Mouse (Mus musculus) intestine, embryonic 14.5 days (tissue): ENCODE measurements at regions not wholly inside any gene's neighbourhood (a gene's known extent, or its start where the extent isn't known, plus 50 kb on each side); places are given as distances from the start of the nearest gene placed in this dataset.

Experiments
- ATAC-seq: fragments of 200-750 bp; cut with Nextera tagmentation; replicated peaks from 2 replicates; pipeline ENCODE4 v1.8.0; 2017; ENCODE audit warnings: low read depth, moderate number of reproducible peaks, moderate TSS enrichment, moderate library complexity; ENCODE audit not compliant: low FRiP score, low TSS enrichment
- DNase-seq: peaks from one replicate; pipeline ENCODE4 v3.0.0-alpha.2; 2018; ENCODE audit warnings: low spot score
- H3K27ac ChIP-seq: fragments of 300-500 bp; sonication (generic); 2 replicates; pipeline ENCODE4 v1.5.1; 2014; ENCODE audit warnings: low read depth, mild to moderate bottlenecking, control low read depth
- H3K27me3 ChIP-seq: fragments of 300-500 bp; sonication (generic); replicated peaks from 2 replicates; pipeline ENCODE4 v1.6.1; 2014; ENCODE audit warnings: low read length, control low read depth; ENCODE audit not compliant: control insufficient read depth, insufficient read depth
- H3K36me3 ChIP-seq: fragments of 300-500 bp; sonication (generic); 2 replicates; pipeline ENCODE4 v1.6.1; 2014; ENCODE audit warnings: low read length, control low read depth; ENCODE audit not compliant: control insufficient read depth, insufficient read depth
- H3K4me1 ChIP-seq: fragments of 300-500 bp; sonication (generic); replicated peaks from 2 replicates; pipeline ENCODE4 v1.6.1; 2014; ENCODE audit warnings: low read length, control low read depth, mixed read lengths; ENCODE audit not compliant: control insufficient read depth, insufficient read depth
- H3K4me2 ChIP-seq: fragments of 300-500 bp; sonication (generic); 2 replicates; pipeline ENCODE4 v1.6.1; 2014; ENCODE audit warnings: low read length
- H3K4me3 ChIP-seq: fragments of 300-500 bp; sonication (generic); 2 replicates; pipeline ENCODE4 v1.5.1; 2014; ENCODE audit warnings: low read depth, low read length, control low read depth, mixed read lengths
- H3K9ac ChIP-seq: fragments of 300-500 bp; sonication (generic); 2 replicates; pipeline ENCODE4 v1.6.1; 2014; ENCODE audit warnings: mild to moderate bottlenecking, low read length
- H3K9me3 ChIP-seq: fragments of 300-500 bp; sonication (generic); 2 replicates; pipeline ENCODE4 v1.6.1; 2016; ENCODE audit warnings: low read length, control low read depth; ENCODE audit not compliant: control insufficient read depth
- WGBS: fragments of 180-500 bp; shearing (Covaris S2); extraction: QIAGEN DNeasy Blood & Tissue Kit; methylation state at CpG from one replicate; pipeline ENCODE4 v1.1.7; 2014; 5-methylcytosine and 5-hydroxymethylcytosine counted together

DNA sequence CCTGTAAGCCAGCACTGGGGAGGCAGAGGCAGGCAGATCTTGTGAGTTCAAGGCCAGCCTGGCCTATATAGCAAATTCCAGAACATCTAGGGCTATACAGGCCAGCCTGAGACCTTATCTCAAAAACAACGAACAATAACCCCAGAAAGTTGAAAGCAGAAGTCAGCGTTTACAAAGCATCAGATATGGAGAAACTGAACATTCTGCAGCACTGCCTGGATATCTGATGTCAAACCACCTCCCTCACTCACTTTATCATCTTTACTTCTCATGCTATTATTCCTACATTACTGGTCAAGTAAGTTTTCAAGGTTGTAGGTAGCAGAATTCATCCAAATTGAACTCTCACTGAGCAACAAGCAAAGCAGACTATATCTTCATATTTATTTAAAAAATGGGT, 135.0 kb downstream of the Zfp706 start:
- Histone ChIP-seq H3K4me1 (peaks cover 27% of the 10 kb centered on the region), H3K36me3 (no peaks in the 10 kb centered on the region), H3K4me3 (no peak overlapping the region), H3K4me2 (no peak overlapping the region), H3K9me3 (no peaks in the 10 kb centered on the region), H3K27me3 (no peaks in the 10 kb centered on the region), H3K9ac (no peak overlapping the region), H3K27ac (no peak overlapping the region)
- no peak for ATAC-seq
- DNase-seq = no peak
- 61% methylated on average over 2 of the region's 2 CpGs for WGBS

GRCm38 (mm10) chr15:36870717-36871116, 136.9 kb downstream of the Zfp706 start:
- Histone ChIP-seq H3K4me1 (peaks cover 21% of the 10 kb centered on the region), H3K9ac (no peak overlapping the region), H3K4me3 (no peak overlapping the region), H3K36me3 (no peaks in the 10 kb centered on the region), H3K9me3 (no peaks in the 10 kb centered on the region), H3K4me2 (no peak overlapping the region), H3K27ac (no peak overlapping the region), H3K27me3 (no peaks in the 10 kb centered on the region)
- no peak for DNase-seq
- ATAC-seq = no peak
- 93% methylated on average over 7 of the region's 7 CpGs for WGBS

GRCm38 (mm10) chr15:36870094-36870493, 137.5 kb downstream of the Zfp706 start:
- DNase-seq (no peak), ATAC-seq (no peak)
- no peaks in the 10 kb centered on the region for H3K27me3 ChIP-seq
- no peaks in the 10 kb centered on the region for H3K36me3 ChIP-seq
- H3K4me3 ChIP-seq = no peak overlapping the region
- peaks cover 21% of the 10 kb centered on the region for H3K4me1 ChIP-seq
- H3K9me3 ChIP-seq = no peaks in the 10 kb centered on the region
- 93% methylated on average over 9 of the region's 9 CpGs for WGBS
- no peak overlapping the region for H3K4me2 ChIP-seq
- H3K9ac ChIP-seq = no peak overlapping the region
- H3K27ac ChIP-seq = no peak overlapping the region

DNA sequence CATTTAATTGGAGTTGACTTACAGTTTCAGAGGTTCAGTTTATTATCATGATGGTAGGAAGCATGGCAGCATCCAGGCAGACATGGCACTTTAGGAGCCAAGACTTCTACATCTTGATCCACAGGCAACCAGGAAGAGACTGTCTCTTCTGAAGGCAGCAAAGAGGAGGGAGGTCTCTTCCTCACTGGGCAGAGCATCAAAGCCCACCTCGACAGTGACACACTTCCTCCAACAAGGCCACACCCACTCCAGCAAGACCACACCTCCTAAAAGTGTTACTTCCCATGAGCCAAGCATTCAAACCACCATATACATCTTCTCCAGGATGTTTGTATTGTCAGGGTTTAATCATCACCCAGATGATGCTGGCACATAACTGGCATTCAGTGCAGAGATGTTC, 141.5 kb downstream of the Zfp706 start:
- no peaks in the 10 kb centered on the region for H3K27me3 ChIP-seq
- DNase-seq = no peak
- no peak for ATAC-seq
- no peak overlapping the region for H3K27ac ChIP-seq
- no peak overlapping the region for H3K4me2 ChIP-seq
- H3K4me3 ChIP-seq = no peak overlapping the region
- H3K9me3 ChIP-seq = 0 out of 2 replicates have a peak, but pooled peaks cover 2% of the 10 kb centered on the region
- H3K9ac ChIP-seq = no peak overlapping the region
- no peaks in the 10 kb centered on the region for H3K4me1 ChIP-seq
- H3K36me3 ChIP-seq = no peaks in the 10 kb centered on the region
- 38% methylated on average over 1 of the region's 1 CpGs for WGBS

DNA sequence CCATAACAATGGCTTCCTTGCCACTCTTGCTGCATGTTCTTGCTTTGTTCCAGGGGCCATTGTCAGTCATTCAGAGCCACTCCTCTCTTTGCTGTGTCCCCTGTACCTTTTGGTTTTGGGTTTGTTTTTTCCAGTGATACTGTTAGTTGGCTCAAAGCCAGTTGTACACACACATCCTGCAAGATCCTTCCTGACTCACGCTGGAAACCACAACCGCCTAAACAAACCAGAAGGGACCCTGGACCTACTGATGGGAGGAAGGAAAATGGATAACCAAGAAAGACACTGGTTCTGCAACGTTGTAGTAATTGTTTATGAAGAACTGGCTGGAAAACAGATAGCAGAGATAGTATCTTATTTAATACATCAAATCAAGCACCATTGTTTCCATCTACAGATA, 142.2 kb downstream of the Zfp706 start:
- Histone ChIP-seq H3K27me3 (no peaks in the 10 kb centered on the region), H3K4me3 (no peak overlapping the region), H3K4me2 (no peak overlapping the region), H3K36me3 (no peaks in the 10 kb centered on the region), H3K27ac (no peak overlapping the region), H3K9ac (no peak overlapping the region), H3K9me3 (0 out of 2 replicates have a peak, but pooled peaks cover 2% of the 10 kb centered on the region), H3K4me1 (no peaks in the 10 kb centered on the region)
- WGBS = 61% methylated on average over 3 of the region's 3 CpGs
- ATAC-seq = no peak
- DNase-seq = no peak

GRCm38 (mm10) chr15:36864046-36864445, 143.5 kb downstream of the Zfp706 start:
- H3K27me3 ChIP-seq = no peaks in the 10 kb centered on the region
- H3K4me2 ChIP-seq = no peak overlapping the region
- DNase-seq (no peak), ATAC-seq (no peak)
- H3K9ac ChIP-seq = no peak overlapping the region
- H3K9me3 ChIP-seq = 0 out of 2 replicates have a peak, but pooled peaks cover 2% of the 10 kb centered on the region
- WGBS = 60% methylated on average over 2 of the region's 2 CpGs
- no peak overlapping the region for H3K27ac ChIP-seq
- H3K36me3 ChIP-seq = no peaks in the 10 kb centered on the region
- H3K4me3 ChIP-seq = no peak overlapping the region
- H3K4me1 ChIP-seq = no peaks in the 10 kb centered on the region

DNA sequence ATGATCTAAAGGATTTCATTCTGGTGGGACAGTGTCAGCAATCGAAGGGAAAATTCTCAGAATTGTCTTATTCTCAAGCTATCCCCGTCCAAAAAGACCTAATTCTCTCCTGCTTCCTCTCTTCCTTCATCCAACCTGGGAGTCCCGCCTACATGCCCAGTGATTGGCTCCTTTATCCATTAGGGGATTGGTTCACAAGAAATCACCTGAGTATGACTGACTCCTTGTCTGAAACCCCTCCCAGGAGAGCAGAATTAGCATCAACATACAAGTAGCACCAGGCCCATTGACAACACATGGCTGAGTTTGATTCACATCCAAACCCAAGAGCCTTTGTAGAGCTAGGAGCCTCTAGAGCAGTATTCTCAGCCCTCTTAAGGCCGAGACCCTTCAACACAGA, 148.9 kb downstream of the Zfp706 start:
- Histone ChIP-seq H3K36me3 (no peaks in the 10 kb centered on the region), H3K4me1 (no peaks in the 10 kb centered on the region; the same call in 1 of the 2 replicates), H3K9ac (no peak overlapping the region), H3K9me3 (0 out of 2 replicates have a peak, but pooled peaks cover 2% of the 10 kb centered on the region), H3K4me2 (no peak overlapping the region), H3K27ac (no peak overlapping the region), H3K4me3 (no peak overlapping the region), H3K27me3 (no peaks in the 10 kb centered on the region)
- 84% methylated on average over 4 of the region's 4 CpGs for WGBS
- no peak for ATAC-seq
- no peak for DNase-seq

DNA sequence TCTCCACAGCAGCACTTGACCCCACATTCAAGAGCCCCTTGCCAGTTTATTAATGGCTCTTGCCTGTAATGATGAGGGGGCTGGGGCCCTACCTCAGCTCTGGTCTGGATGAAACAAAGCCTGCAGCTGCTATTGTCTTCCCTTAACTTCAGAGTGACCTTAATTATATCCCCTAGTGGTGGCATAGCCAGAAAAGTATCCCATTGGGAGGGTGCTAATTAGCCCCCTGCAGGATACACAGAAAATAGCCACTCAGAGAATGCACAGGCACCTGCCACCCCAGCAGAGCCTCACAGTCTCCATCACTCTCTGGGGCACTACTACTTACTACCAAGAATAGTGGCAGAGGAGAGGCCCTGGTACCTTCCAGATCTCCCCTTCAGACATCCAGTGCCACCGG, 150.0 kb downstream of the Zfp706 start:
- 76% methylated on average over 1 of the region's 1 CpGs for WGBS
- H3K36me3 ChIP-seq = no peaks in the 10 kb centered on the region
- H3K4me2 ChIP-seq = no peak overlapping the region
- no peak overlapping the region for H3K27ac ChIP-seq
- DNase-seq (no peak), ATAC-seq (no peak)
- 0 out of 2 replicates have a peak, but pooled peaks cover 2% of the 10 kb centered on the region for H3K9me3 ChIP-seq
- H3K27me3 ChIP-seq = no peaks in the 10 kb centered on the region
- H3K9ac ChIP-seq = no peak overlapping the region
- no peak overlapping the region for H3K4me3 ChIP-seq
- peaks cover 2% of the 10 kb centered on the region; the same call in 1 of the 2 replicates for H3K4me1 ChIP-seq

GRCm38 (mm10) chr15:36855550-36856131, 151.9 kb downstream of the Zfp706 start:
- H3K4me3 ChIP-seq = no peak overlapping the region
- no peak overlapping the region for H3K27ac ChIP-seq
- H3K9ac ChIP-seq = no peak overlapping the region
- ATAC-seq (no peak), DNase-seq (no peak)
- H3K4me2 ChIP-seq = no peak overlapping the region
- 78% methylated on average over 7 of the region's 7 CpGs for WGBS
- peaks cover 3% of the 10 kb centered on the region; the same call in 1 of the 2 replicates for H3K4me1 ChIP-seq
- H3K36me3 ChIP-seq = no peaks in the 10 kb centered on the region
- no peaks in the 10 kb centered on the region for H3K27me3 ChIP-seq
- H3K9me3 ChIP-seq = no peaks in the 10 kb centered on the region
